Mouse (Mus musculus) spleen, adult 2 months (tissue): ENCODE results near the gene Chpf2.

Experiments used
- CTCF ChIP-seq: fragments of 200-500 bp; IDR thresholded peaks from 2 replicates; pipeline ENCODE4 v1.5.1; 2011; ENCODE audit warnings: mild to moderate bottlenecking, inconsistent platforms; ENCODE audit not compliant: insufficient read depth, insufficient read length, insufficient replicate concordance; ENCODE audit errors: extremely low read depth
- POLR2A ChIP-seq: fragments of 200-500 bp; IDR thresholded peaks from 2 replicates; pipeline ENCODE4 v1.6.1; 2011; ENCODE audit warnings: low read depth, low read length, inconsistent platforms

DNA sequence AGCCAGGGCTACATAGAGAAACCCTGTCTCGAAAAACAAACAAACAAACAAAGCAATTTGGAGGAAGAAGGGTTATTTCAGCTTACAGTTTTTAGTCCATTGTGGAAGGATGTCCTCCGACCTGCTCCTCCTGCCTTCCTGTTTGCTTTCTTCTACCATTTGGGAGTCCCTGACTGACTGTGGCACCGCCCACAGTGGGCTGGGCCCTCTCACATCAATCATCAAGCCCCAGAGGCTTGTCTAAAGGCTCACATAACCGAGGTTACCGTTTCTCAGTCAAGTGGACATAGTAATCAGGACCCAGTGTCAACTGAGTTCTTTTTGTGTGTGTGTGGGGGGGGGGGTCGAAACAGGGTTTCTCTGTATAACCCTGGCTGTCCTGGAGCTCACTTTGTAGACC lies 51.6 kb downstream of the Chpf2 start:
- TF ChIP-seq CTCF (no peak), POLR2A (no peak)
